Mouse (Mus musculus) embryonic fibroblast, embryonic 13.5 days (primary cell): ENCODE measurements at regions not wholly inside any gene's neighbourhood (a gene's known extent, or its start where the extent isn't known, plus 50 kb on each side); places are given as distances from the start of the nearest gene placed in this dataset.
"Not testable (repeated sequence)": the region's sequence is repeated elsewhere in the genome, so short reads cannot be mapped to it uniquely, and the experiment has no call there.

Experiments
- H3K27ac ChIP-seq: 2 replicates; pipeline ENCODE4 v1.5.1; 2012; ENCODE audit warnings: low read length, control low read depth, inconsistent platforms; ENCODE audit not compliant: insufficient read depth
- H3K4me1 ChIP-seq: 2 replicates; pipeline ENCODE4 v1.6.1; 2011; ENCODE audit warnings: low read length; ENCODE audit not compliant: control insufficient read depth, insufficient read depth
- H3K4me3 ChIP-seq: 2 replicates; pipeline ENCODE4 v1.5.1; 2011; ENCODE audit warnings: mild to moderate bottlenecking, control low read depth, low read length; ENCODE audit not compliant: insufficient read depth
- CTCF ChIP-seq: IDR thresholded peaks from 2 replicates; pipeline ENCODE4 v1.5.1; 2011; ENCODE audit warnings: mild to moderate bottlenecking, control low read depth, low read length, moderate library complexity, borderline replicate concordance; ENCODE audit not compliant: insufficient read depth
- POLR2A ChIP-seq: IDR thresholded peaks from 2 replicates; pipeline ENCODE4 v1.6.1; 2011; ENCODE audit warnings: low read depth, mild to moderate bottlenecking, control low read depth, low read length, moderate library complexity

DNA sequence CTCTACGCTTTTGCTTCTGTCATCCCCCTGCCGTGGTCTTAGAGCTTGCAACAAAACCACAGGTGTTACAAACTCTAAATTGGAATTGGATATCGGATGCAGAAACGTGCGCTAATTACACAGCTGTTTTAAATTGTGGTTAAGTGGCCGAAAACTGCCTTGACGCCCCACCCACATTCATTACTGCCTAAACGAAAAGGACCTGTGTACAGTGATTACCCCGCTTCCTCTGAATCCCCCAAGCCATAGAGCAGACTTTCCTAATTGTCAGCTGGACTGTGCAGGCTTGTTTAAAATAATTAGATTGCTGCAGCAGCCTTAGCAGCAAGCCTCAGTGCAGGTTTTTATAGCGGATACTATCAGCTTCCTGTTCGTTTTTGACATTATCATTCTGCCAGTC lies 94.7 kb downstream of the Cxxc4 start:
- Histone ChIP-seq H3K4me1 (no peaks in the 10 kb centered on the region), H3K27ac (no peak overlapping the region), H3K4me3 (peak overlapping the region; percentile 15)
- TF ChIP-seq CTCF (no peak), POLR2A (no peak)

DNA sequence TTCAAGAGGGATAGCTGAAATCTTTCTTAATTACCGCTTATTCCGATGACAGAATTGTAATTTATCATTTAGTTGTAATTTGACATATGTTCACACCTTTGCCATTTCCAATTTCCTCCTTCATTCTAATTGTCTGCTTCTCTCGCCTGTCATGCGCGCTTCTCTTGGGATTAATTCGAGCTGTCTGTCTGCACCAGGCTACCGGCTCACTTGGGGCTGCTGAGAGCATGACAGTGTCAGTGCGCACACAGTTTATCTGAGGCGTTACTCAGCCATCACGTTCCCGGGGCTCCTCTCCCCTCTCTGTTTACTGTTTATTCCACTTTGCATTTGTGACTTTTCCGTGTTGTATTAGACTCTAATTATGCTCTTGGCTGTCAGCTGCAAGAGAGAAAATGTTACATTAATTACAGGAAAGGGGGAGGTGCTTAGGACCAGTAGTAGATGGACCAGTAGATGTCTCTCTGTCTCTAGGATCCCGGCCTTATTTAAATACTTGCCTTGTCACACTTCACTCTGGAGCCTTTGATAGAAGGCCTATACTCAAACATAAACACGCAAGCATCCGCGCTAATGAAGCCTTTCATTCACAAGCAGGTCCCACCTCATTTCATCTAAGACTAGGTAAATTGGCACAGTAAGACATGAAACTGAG lies 95.3 kb downstream of the Cxxc4 start:
- TF ChIP-seq CTCF = no peak
- Histone ChIP-seq H3K4me3 (peak overlapping the region; percentile 15; the same call in 1 of the 2 replicates), H3K27ac (no peak overlapping the region), H3K4me1 (no peaks in the 10 kb centered on the region)

DNA sequence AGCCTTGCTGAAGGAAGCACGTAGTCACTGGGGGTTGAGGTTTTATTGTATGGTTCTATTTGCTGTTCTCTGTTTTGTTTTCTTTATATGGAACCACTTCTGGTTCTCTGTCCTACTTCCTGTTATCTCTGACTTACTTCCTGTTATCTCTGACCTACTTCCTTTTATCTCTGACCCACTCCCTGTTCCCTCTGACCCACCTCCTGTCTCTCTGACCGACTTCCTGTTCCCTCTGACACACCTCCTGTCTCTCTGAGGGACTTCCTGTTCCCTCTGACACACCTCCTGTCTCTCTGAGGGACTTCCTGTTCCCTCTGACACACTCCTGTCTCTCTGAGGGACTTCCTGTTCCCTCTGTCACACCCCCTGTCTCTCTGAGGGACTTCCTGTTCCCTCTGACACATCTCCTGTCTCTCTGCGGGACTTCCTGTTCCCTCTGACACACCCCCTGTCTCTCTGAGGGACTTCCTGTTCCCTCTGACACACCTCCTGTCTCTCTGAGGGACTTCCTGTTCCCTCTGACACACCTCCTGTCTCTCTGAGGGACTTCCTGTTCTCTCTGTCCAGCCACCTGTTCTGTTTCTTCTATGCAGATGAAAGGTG lies 102.9 kb downstream of the Cxxc4 start:
- H3K4me1 ChIP-seq, H3K4me3 ChIP-seq, H3K27ac ChIP-seq: not testable (repeated sequence)

DNA sequence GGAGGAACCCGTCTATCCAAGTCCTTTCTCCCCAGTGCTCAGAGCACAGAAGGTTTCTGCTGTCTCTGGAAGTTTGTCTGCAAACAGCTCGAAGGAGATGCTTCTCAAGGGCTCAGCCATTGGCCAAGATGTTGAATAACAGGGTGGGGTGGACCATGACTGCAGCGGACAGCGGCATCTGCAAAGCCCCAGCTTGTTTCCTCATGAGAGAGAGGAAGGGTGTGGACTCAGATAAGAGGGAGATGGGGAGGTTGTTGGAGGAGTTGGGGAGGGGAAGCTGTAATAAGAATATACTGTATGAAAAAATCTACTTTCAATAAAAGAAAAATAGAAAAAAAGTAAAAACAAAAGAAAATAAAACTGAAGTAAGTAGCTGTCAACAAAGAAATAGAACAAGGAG lies 129.7 kb downstream of the Cxxc4 start:
- no peak for TF ChIP-seq CTCF
- no peak for TF ChIP-seq POLR2A
- Histone ChIP-seq H3K27ac (no peak overlapping the region), H3K4me3 (no peak overlapping the region), H3K4me1 (no peaks in the 10 kb centered on the region)

DNA sequence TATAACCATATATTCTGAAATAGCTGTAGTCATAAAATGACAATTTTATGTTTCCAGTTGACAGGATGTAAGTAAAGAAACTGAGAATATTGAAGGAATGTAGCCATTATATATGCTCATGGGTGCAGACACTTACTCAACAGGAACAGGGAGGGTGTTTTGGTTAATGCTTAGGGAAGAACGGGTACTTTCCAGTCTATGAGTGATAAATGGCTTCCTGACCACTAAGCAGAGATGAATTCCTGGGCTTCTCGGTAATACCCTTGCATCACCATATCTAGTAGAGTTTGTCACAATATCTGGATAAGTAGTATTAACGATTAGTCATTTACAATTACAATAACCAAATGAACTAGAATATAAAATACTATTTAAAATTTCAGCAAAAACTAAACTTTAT lies 130.5 kb downstream of the Cxxc4 start:
- TF ChIP-seq POLR2A (no peak), CTCF (no peak)
- Histone ChIP-seq H3K4me1 (no peaks in the 10 kb centered on the region), H3K27ac (no peak overlapping the region)

DNA sequence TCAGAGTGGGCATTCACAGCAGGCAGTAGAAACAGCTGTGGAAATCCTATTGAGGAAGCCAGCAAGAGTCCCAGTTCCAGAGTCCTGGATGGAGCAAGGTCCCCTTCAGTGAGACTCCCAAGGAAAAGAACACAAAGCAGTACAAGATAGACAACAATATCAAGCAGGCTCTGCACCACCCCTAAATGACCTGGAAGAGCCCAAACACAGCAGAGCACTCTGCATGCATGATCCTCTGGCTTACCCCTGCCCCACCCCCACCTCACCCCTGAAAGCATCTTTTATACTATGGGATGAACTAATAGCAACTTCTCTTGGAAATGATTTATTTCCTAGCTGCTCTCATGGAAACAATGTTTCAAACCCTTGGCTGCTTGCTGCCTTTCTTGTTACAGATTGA lies 132.3 kb downstream of the Cxxc4 start:
- Histone ChIP-seq H3K4me3 (no peak overlapping the region), H3K4me1 (no peaks in the 10 kb centered on the region), H3K27ac (no peak overlapping the region)
- TF ChIP-seq POLR2A = no peak
- no peak for TF ChIP-seq CTCF

More for the DNA sequence above, 130.5 kb downstream of the Cxxc4 start:
- no peak overlapping the region for H3K4me3 ChIP-seq

DNA sequence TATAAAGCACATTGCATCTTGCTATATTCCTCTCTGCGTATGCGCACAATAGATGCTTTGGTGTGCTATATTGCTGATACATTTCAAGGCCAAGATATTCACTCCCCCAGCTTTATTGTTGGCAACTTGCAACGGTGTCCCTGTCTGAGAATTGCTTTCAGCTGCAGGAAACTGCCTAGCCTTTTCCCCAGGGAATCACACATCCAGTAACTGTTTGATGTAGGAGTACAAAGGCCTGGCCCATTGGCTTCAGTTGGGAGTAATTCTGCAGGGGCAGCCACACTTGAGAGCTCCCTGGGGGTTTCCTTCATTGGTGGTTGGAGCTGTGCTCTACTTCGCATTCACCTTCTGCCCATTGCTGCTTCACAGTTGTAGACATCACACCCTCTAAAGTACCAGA lies 132.8 kb downstream of the Cxxc4 start:
- no peak overlapping the region for H3K27ac ChIP-seq
- no peaks in the 10 kb centered on the region for H3K4me1 ChIP-seq
- no peak overlapping the region for H3K4me3 ChIP-seq
- TF ChIP-seq POLR2A (no peak), CTCF (no peak)

DNA sequence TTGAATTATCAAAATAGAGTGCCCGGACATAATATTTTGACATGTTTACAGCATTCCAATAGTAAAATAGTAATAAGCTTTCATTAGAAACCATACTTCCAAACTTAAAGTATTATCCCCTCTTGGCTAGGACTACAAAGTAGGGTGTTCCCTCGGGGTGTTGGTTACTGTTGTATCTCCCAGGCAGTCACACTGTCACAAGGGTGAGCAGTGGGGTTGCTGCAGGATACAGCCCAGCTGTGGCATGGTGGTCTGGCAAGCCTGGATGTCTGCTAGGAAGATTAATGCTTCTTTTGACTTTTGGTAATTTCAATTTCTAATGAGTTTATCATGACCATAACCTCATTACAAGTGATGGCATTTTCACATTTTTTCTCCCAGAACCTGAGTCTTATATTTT lies 143.3 kb downstream of the Cxxc4 start:
- TF ChIP-seq CTCF = no peak
- no peak for TF ChIP-seq POLR2A
- Histone ChIP-seq H3K27ac (no peak overlapping the region), H3K4me3 (no peak overlapping the region), H3K4me1 (no peaks in the 10 kb centered on the region)

DNA sequence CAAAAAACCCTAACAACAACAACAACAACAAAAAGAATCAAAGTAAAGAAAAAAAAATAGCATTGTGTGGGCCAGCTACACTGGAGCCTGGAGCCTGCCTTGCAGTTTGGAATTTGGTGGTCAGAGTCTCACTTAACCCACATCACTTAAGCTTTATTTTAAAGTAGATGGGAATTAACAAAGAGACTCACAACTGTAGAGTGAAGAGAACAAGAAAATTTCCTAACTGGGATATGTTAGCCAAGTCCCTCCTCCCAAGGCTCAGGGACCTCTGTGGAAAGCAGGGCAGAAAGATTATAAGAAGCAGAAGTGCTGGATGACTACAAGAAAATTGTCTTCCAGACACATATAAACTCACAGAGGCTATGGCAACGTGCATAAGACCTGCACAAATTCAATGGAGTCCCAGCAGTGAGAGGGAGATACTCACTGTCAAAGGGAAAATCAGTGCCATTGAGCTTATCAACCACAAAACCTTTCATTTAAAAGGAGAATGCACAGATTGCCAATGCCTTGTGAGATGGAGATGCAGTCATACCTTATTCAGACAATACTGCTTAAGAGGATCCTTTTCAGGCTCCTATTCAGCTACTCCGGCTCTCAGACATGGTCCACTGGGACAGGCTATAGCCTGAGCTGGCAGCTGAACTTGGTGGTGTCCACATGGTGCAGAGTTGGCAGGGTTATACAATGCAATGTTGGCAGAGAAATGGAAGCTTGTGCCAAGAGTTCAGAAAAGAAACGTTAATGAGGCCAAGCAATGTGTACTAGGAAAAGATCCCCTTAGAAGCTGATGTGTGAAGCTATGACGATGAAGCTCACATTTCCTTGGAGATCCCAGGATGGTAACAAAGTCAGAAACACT lies 154.4 kb downstream of the Cxxc4 start:
- no peak overlapping the region for H3K27ac ChIP-seq
- H3K4me3 ChIP-seq = no peak overlapping the region
- H3K4me1 ChIP-seq = no peaks in the 10 kb centered on the region
- TF ChIP-seq CTCF (no peak), POLR2A (no peak)
